Mouse (Mus musculus) small intestine, adult 2 months (tissue): Measurements from ENCODE around the gene Asic5.

Experiments used
- CTCF ChIP-seq: fragments of 200-500 bp; IDR thresholded peaks from 2 replicates; pipeline ENCODE4 v1.5.1; 2012; ENCODE audit warnings: low read depth, mild to moderate bottlenecking, control low read depth, inconsistent platforms, low read length, moderate library complexity, mixed read lengths; ENCODE audit not compliant: insufficient replicate concordance, insufficient read length; ENCODE audit errors: extremely low read depth
- POLR2A ChIP-seq: fragments of 200-500 bp; IDR thresholded peaks from 2 replicates; pipeline ENCODE4 v1.6.1; 2012; ENCODE audit warnings: low read depth, mild to moderate bottlenecking, control low read depth, inconsistent platforms, low read length, moderate library complexity

GRCm38 (mm10) chr3:82054283-82054974 is 72.3 kb downstream of the Asic5 start:
- TF ChIP-seq POLR2A (no peak), CTCF (no peak)
